24 mouse cellular contexts compared by ENCODE assay signal in the genomic region with DNA sequence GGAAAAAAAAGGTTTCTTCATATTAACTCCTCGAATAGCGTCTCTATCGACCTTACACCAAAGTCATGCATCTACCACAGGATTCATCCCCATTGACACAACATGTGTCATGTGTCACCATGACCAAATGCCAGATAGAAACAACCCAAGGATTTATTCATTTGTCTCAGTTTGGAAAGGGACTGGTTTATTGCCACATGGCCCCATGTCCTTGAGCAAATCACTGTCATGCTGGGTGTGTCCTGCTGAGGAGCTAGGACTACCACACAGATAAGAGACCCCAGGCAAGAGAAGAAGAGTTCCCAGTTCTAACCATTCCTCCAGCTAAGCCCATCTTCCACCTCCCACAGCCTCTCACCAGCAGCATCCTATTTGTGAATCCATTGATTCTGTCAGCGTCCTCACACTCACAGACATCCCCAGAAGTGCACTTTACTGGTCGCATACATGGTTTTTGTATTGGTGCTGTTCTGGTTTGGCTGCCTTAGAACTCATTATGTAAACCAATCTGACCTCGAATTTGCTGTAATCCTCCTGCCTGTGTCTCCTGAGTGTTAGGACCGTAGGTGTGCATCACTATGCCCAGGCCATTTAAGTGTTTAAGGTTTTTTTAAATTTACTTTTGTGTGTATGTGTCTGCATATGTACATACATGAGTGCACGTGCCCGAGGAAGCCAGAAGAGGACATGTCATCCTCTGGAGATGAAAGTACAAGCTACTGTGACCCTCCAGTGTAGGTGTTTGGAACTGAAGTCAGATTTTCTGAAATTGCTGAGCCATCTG. TPM values are rescaled to one million over a fixed set of nuclear protein-coding genes. Genes with fewer than 3 reads are reported as not detected.
A peak's percentile ranks its signal among the peaks of the same experiment; 100 is the strongest.
DNase-seq lines count a peak whose midpoint lies in the region; ATAC-seq and TF ChIP-seq lines count a peak whose summit lies in the region.
"Had no signal": no experiment of that assay in that cellular context is flagged by ENCODE, and none has a peak within 500 bp of the region (broad histone marks: within the 10 kb centered on the region; RNA-seq: fewer than 3 reads in every experiment).

No protein-coding gene starts in this region.

- DNase-seq in cerebellum, adult 9-10 months: peak; percentile 67
- no peak for DNase-seq in cerebellum, postnatal 14 days
- peak; percentile 62 for DNase-seq in midbrain, embryonic 11.5 days (ENCODE audit: low spot score, missing footprints)
- DNase-seq in adrenal gland, postnatal 14 days: peak; percentile 69
- no peak for DNase-seq in lung, adult 2 months
- no peak for DNase-seq in right cerebral cortex, postnatal 14 days
- DNase-seq: cerebellum, adult 18-20 months; cerebellum, postnatal 25 days; gastrocnemius, postnatal 10 days; heart, adult 2 months; kidney, adult 18-20 months had no signal

- peaks cover 21% of the 10 kb centered on the region for H3K4me1 ChIP-seq in midbrain, embryonic 11.5 days (ENCODE audit: control insufficient read depth, insufficient read depth, low read length)
- peaks cover 19% of the 10 kb centered on the region for H3K4me1 ChIP-seq in midbrain, embryonic 16.5 days (ENCODE audit: control insufficient read depth, insufficient read depth, low read length)
- H3K4me1 ChIP-seq in lung, adult 2 months (ENCODE audit: control insufficient read depth, insufficient read depth, low read length): peaks cover 8% of the 10 kb centered on the region

- no peak overlapping the region for H3K4me3 ChIP-seq in midbrain, embryonic 11.5 days (ENCODE audit: low read depth, low read length)
- no peak overlapping the region for H3K4me3 ChIP-seq in midbrain, embryonic 16.5 days (ENCODE audit: low read depth, low read length)
- no peak overlapping the region for H3K4me3 ChIP-seq in lung, adult 2 months (replicated peaks; ENCODE audit: extremely low read depth, low read depth, low read length)

- no peak overlapping the region for H3K9ac ChIP-seq in midbrain, embryonic 11.5 days (ENCODE audit: low read length)
- H3K9ac ChIP-seq in midbrain, embryonic 16.5 days (ENCODE audit: low read depth, low read length): no peak overlapping the region
- H3K9ac ChIP-seq: intestine, embryonic 15.5 days had no signal

- no peak for ATAC-seq in midbrain, embryonic 11.5 days (ENCODE audit: low FRiP score)
- no peak for ATAC-seq in midbrain, embryonic 16.5 days

- H3K4me2 ChIP-seq in midbrain, embryonic 11.5 days: no peak overlapping the region
- H3K4me2 ChIP-seq in midbrain, embryonic 16.5 days (ENCODE audit: low read length): no peak overlapping the region

- no peak for TF ChIP-seq POLR2A in lung, adult 2 months (IDR thresholded peaks at IDR 0.05; ENCODE audit: borderline replicate concordance, extremely low read depth, low read depth, low read length)

- no peak for TF ChIP-seq CTCF in lung, adult 2 months (IDR thresholded peaks at IDR 0.05; ENCODE audit: insufficient read depth, low read length)

- 91% methylated on average over 9 of the region's 9 CpGs for WGBS in midbrain, embryonic 11.5 days
- 92% methylated on average over 9 of the region's 9 CpGs for WGBS in midbrain, embryonic 16.5 days
- WGBS in lung, adult 2 months: 88% methylated on average over 9 of the region's 9 CpGs

- peaks cover 7% of the 10 kb centered on the region for H3K36me3 ChIP-seq in midbrain, embryonic 11.5 days (ENCODE audit: control insufficient read depth, insufficient read depth, low read length)
- H3K36me3 ChIP-seq in midbrain, embryonic 16.5 days (ENCODE audit: control insufficient read depth, insufficient read depth, low read length): peaks cover 3% of the 10 kb centered on the region; the same call in 1 of the 2 replicates

- no peaks in the 10 kb centered on the region for H3K27me3 ChIP-seq in midbrain, embryonic 11.5 days (ENCODE audit: control insufficient read depth, insufficient read depth, low read length)
- H3K27me3 ChIP-seq in midbrain, embryonic 16.5 days (ENCODE audit: control insufficient read depth, insufficient read depth, low read depth, low read length): no peaks in the 10 kb centered on the region
- H3K27me3 ChIP-seq: embryonic facial prominence, embryonic 13.5 days; forebrain, embryonic 15.5 days; heart, embryonic 12.5 days; intestine, embryonic 15.5 days had no signal

- H3K9me3 ChIP-seq in midbrain, embryonic 11.5 days (ENCODE audit: control insufficient read depth, low read length): no peaks in the 10 kb centered on the region
- no peaks in the 10 kb centered on the region for H3K9me3 ChIP-seq in midbrain, embryonic 16.5 days (replicated peaks; ENCODE audit: control insufficient read depth, low read length, poor library complexity, severe bottlenecking)
- H3K9me3 ChIP-seq: embryonic facial prominence, embryonic 13.5 days; forebrain, embryonic 15.5 days; G1E; heart, embryonic 12.5 days; hindbrain, embryonic 10.5 days; intestine, embryonic 15.5 days had no signal

- no peak overlapping the region for H3K27ac ChIP-seq in midbrain, embryonic 11.5 days (ENCODE audit: low read depth, low read length)
- no peak overlapping the region for H3K27ac ChIP-seq in midbrain, embryonic 16.5 days (ENCODE audit: low read length)

RNA-seq across cellular contexts. Expression of gene Rps19, which starts 1.6 kb away (rescaled TPM):
- 1,753 and 1,929 TPM in 2 replicates for polyA plus RNA-seq in midbrain, embryonic 11.5 days (2014; fragmentation: Nextera tagmentation; extraction: Ambion mirVana)
- polyA plus RNA-seq in midbrain, embryonic 16.5 days (2015; fragmentation: Nextera tagmentation; extraction: Ambion mirVana): 968 and 1,058 TPM in 2 replicates
- total RNA-seq in adrenal gland, postnatal 14 days (2021): 750 and 933 TPM in 2 replicates
- polyA plus RNA-seq in lung, adult 2 months (2012; rRNA removed): 429 and 452 TPM in 2 replicates

RNA-seq across cellular contexts. Expression of gene Dmrtc2, which starts 12.8 kb away (rescaled TPM):
- polyA plus RNA-seq in midbrain, embryonic 11.5 days (2014; fragmentation: Nextera tagmentation; extraction: Ambion mirVana): not detected in 2 replicates
- 0.25 TPM in 1 of 2 replicates, not detected in the other for polyA plus RNA-seq in midbrain, embryonic 16.5 days (2015; fragmentation: Nextera tagmentation; extraction: Ambion mirVana)
- total RNA-seq in adrenal gland, postnatal 14 days (2021): not detected in 2 replicates
- polyA plus RNA-seq in lung, adult 2 months (2012; rRNA removed): not detected in 2 replicates
- total RNA-seq: G1E; gastrocnemius, postnatal 10 days; gastrocnemius, postnatal 4 days; heart, adult 2 months; heart, postnatal 25 days had no signal
- polyA plus RNA-seq: embryonic facial prominence, embryonic 13.5 days; forebrain, embryonic 15.5 days; G1E; heart, adult 2 months; heart, embryonic 12.5 days; heart, embryonic 16.5 days; hindbrain, embryonic 10.5 days; intestine, embryonic 15.5 days; kidney, embryonic 14.5 days had no signal

RNA-seq across cellular contexts. Expression of gene Lypd4, which starts 12.9 kb away (rescaled TPM):
- not detected in 2 replicates for polyA plus RNA-seq in midbrain, embryonic 11.5 days (2014; fragmentation: Nextera tagmentation; extraction: Ambion mirVana)
- polyA plus RNA-seq in midbrain, embryonic 16.5 days (2015; fragmentation: Nextera tagmentation; extraction: Ambion mirVana): 0.26 TPM in 1 of 2 replicates, not detected in the other
- total RNA-seq in adrenal gland, postnatal 14 days (2021): not detected in 2 replicates
- polyA plus RNA-seq in lung, adult 2 months (2012; rRNA removed): not detected in 2 replicates
- total RNA-seq: gastrocnemius, postnatal 10 days; gastrocnemius, postnatal 4 days; heart, adult 2 months; heart, postnatal 25 days had no signal
- polyA plus RNA-seq: brain, embryonic 14.5 days; embryonic facial prominence, embryonic 13.5 days; forebrain, embryonic 15.5 days; G1E; heart, embryonic 12.5 days; heart, embryonic 16.5 days; hindbrain, embryonic 10.5 days; hindbrain, embryonic 14.5 days; intestine, embryonic 15.5 days; kidney, embryonic 14.5 days had no signal

RNA-seq across cellular contexts. Expression of gene Cd79a, which starts 14.6 kb away (rescaled TPM):
- polyA plus RNA-seq in midbrain, embryonic 11.5 days (2014; fragmentation: Nextera tagmentation; extraction: Ambion mirVana): 0.12 and 0.14 TPM in 2 replicates
- 0.29 and 0.47 TPM in 2 replicates for polyA plus RNA-seq in midbrain, embryonic 16.5 days (2015; fragmentation: Nextera tagmentation; extraction: Ambion mirVana)
- 6.0 and 35.0 TPM in 2 replicates for total RNA-seq in adrenal gland, postnatal 14 days (2021)
- polyA plus RNA-seq in lung, adult 2 months (2012; rRNA removed): 49.6 and 61.7 TPM in 2 replicates

RNA-seq across cellular contexts. Expression of gene Arhgef1, which starts 20.1 kb away (rescaled TPM):
- polyA plus RNA-seq in midbrain, embryonic 11.5 days (2014; fragmentation: Nextera tagmentation; extraction: Ambion mirVana): 37.7 and 38.1 TPM in 2 replicates
- polyA plus RNA-seq in midbrain, embryonic 16.5 days (2015; fragmentation: Nextera tagmentation; extraction: Ambion mirVana): 52.2 and 53.0 TPM in 2 replicates
- total RNA-seq in adrenal gland, postnatal 14 days (2021): 94.9 and 164 TPM in 2 replicates
- 360 and 365 TPM in 2 replicates for polyA plus RNA-seq in lung, adult 2 months (2012; rRNA removed)

Comparison
In these comparisons a context has a peak if more than half of its experiments do, and no peak if none do; other contexts are left out.
1. DNase-seq: peak in cerebellum, adult 9-10 months (single experiment), midbrain, embryonic 11.5 days (single experiment) and adrenal gland, postnatal 14 days (single experiment); none in cerebellum, postnatal 14 days (0 of 2), lung, adult 2 months (single experiment) and right cerebral cortex, postnatal 14 days (single experiment).